Mouse (Mus musculus): ENCODE measurements around the gene Ttc16.

DNA sequence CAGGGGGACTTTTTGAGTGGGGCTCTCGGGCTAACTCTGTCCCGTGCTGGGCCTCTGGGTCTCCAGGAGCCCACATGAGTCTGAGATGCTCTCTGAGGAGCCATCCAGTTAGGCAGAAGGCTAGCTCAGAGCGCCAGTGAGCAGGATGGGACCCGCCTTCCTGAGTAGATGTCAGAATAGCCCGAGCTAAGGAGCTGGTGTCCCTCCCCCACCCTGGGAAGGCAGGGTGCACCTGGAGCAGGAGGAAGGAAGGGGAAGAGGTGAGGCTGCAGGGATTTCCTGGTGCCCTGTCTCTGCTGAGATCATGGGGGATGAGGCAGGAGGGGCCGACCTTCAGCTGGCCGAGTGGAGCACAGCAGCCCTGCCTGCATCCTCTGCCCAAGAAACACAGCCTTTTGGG is 47.0 kb downstream of the Ttc16 start:
- TF ChIP-seq CTCF (IDR thresholded peaks at IDR 0.05; ENCODE audit: control insufficient read depth, insufficient read depth, insufficient replicate concordance, low read depth, low read length) (no peak), POLR2A (IDR thresholded peaks at IDR 0.05; ENCODE audit: control insufficient read depth, low read depth, low read length) (no peak)

All from testis, adult 2 months (tissue).